Mouse (Mus musculus): ENCODE results near the gene Asic2.

DNA sequence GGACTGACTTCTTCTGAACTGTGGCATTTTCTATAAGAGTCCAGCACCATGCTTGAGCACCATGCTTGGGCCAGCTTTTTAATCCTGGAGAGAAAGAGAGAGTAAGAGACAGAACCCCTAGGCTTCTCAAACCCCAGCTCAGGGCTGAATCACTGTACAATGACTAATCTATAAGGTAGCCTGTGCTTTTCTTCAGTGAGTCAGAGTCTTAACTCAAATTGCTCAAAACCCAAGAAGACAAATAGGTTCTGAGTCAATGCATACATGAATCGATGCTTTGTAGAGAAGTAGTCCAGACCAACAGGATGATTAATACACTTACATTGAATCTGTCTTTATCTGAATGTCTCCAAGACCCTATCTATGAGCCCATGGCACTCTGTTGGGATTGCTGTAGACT, 59.5 kb downstream of the Asic2 start:
- TF ChIP-seq CTCF (IDR thresholded peaks at IDR 0.05; ENCODE audit: low read depth) (no peak), EP300 (optimal IDR thresholded peaks at IDR 0.05) (no peak)

All from stomach, postnatal 0 days (tissue).